Mouse (Mus musculus) cerebellum, adult 2 months (tissue): ENCODE data around the gene Maml3.

Experiments used
- CTCF ChIP-seq: fragments of 200-500 bp; IDR thresholded peaks from 2 replicates; pipeline ENCODE4 v1.5.1; 2011; ENCODE audit warnings: low read depth, mild to moderate bottlenecking, control low read depth, low read length, moderate library complexity, borderline replicate concordance; ENCODE audit not compliant: insufficient read depth
- POLR2A ChIP-seq: fragments of 200-500 bp; IDR thresholded peaks from 2 replicates; pipeline ENCODE4 v1.6.1; 2011; ENCODE audit warnings: low read length, control low read depth, borderline replicate concordance; ENCODE audit not compliant: insufficient read depth

DNA sequence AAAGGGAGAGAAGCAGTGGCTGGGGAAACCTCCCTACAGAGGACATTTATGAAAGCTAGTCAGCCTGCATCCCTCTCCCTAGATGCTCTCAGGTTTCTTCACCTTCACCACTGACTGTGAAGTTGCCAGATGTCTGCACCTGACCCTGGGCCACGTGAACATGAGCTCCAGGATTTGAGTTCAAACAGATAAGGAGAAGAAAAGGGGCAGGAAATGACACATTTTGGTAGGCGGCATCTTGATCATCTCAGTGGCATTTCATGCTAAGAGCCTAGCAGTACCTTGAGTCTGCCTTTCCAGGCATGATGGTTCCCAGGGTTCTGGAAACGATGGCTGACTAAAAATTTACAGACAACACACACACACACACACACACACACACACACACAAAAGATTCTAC is 345.3 kb downstream of the Maml3 start:
- TF ChIP-seq CTCF (no peak), POLR2A (no peak)
